Comparison of ENCODE assay signal across 8 mouse cellular contexts in the genomic region with DNA sequence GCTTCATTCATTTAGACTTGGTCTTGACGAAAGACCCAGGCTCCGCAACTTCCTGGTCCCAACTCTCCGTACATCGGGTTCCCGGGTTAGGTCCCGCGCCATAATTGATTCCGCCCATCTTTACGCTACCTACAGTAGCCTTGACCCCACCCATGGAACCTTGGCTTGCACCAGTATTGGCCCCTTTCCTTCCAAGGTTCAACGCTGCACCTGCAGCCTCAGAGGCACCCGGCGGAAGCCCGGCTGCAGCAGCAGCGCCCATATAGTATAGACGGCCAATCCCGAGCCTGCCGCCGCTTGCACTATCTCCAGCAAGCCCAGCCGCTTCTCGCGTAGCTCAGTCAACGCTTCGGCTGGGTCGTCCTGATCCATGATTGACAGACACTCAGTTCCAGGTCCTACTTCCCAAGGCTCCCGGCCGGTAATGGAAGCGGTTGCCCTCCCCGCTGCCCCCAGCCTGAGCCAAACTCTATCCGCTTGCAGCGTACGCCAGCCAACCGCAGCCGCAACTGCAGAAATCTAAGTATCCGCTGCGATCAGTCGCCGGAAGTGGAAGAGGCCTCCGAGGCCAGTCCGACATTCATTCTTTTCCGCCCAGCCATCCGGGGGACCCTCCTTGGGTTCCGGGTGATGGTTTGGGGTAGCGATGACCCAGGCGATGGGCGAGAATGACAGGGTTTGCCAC. TPM values are rescaled to one million over a fixed set of nuclear protein-coding genes. Genes with fewer than 3 reads are reported as not detected.
DNase-seq lines count a peak whose midpoint lies in the region; ATAC-seq and TF ChIP-seq lines count a peak whose summit lies in the region.

No protein-coding gene starts in this region.

- no peaks in the 10 kb centered on the region for H3K9me3 ChIP-seq in CH12.LX (replicated peaks; ENCODE audit: low read length)
- H3K9me3 ChIP-seq in forebrain, embryonic 11.5 days (ENCODE audit: control insufficient read depth, low read length) = no peaks in the 10 kb centered on the region
- no peaks in the 10 kb centered on the region for H3K9me3 ChIP-seq in heart, embryonic 16.5 days (replicated peaks; ENCODE audit: control insufficient read depth, low read length)
- H3K9me3 ChIP-seq in liver, postnatal 0 days (ENCODE audit: low read length) = no peaks in the 10 kb centered on the region
- no peaks in the 10 kb centered on the region for H3K9me3 ChIP-seq in neural tube, embryonic 13.5 days

- DNase-seq in CH12.LX (ENCODE audit: extremely low read depth) = peak; percentile 84
- peak; percentile 85 for DNase-seq in c-Kit-positive CD71-positive TER-119-positive erythroid progenitor cells, embryonic 14.5 days (ENCODE audit: low spot score)
- DNase-seq in forebrain, embryonic 11.5 days (ENCODE audit: low spot score) = peak; percentile 91
- DNase-seq in kidney, postnatal 25 days = peak; percentile 83 to 89
- DNase-seq in liver, postnatal 0 days = peak; percentile 88
- peak; percentile 83 for DNase-seq in telencephalon, adult 2 months (ENCODE audit: low read depth, low spot score)

- TF ChIP-seq CTCF in CH12.LX (conservative IDR thresholded peaks at IDR 0.05 in 1 of 2, IDR thresholded peaks at IDR 0.05 in 1 of 2; ENCODE audit: low read depth in 2 of 2, low read length in 2 of 2) = no peak
- no peak for TF ChIP-seq CTCF in liver, postnatal 0 days (IDR thresholded peaks at IDR 0.05; ENCODE audit: low read depth)

- dilution Hi-C loops in CH12.LX (cut with MboI; ENCODE audit: extremely low pct_ligation_motif_present, extremely low pct_unique_long_range_greater_than_20kb, low sequenced_read_pairs) = no loop called here

- under 1% methylated on average over 45 of the region's 45 CpGs for whole genome bisulfite sequencing in forebrain, embryonic 11.5 days
- under 1% methylated on average over 45 of the region's 45 CpGs for WGBS in heart, embryonic 16.5 days
- WGBS in liver, postnatal 0 days (ENCODE audit: insufficient replicate concordance) = 0% methylated on average over 45 of the region's 45 CpGs
- WGBS in neural tube, embryonic 13.5 days = under 1% methylated on average over 45 of the region's 45 CpGs

- H3K79me2 ChIP-seq in CH12.LX (replicated peaks; ENCODE audit: control insufficient read depth, extremely low read depth, insufficient read depth, poor library complexity, severe bottlenecking) = 0 out of 2 replicates have a peak, but pooled peaks cover 3% of the 10 kb centered on the region

- H3K36me3 ChIP-seq in CH12.LX (replicated peaks in 1 of 2; ENCODE audit: control insufficient read depth in 1 of 2, insufficient read depth in 1 of 2, low read length in 1 of 2) = peaks cover 17 to 44% of the 10 kb centered on the region in 2 experiments
- H3K36me3 ChIP-seq in forebrain, embryonic 11.5 days (ENCODE audit: control insufficient read depth, insufficient read depth, low read length) = no peaks in the 10 kb centered on the region; the same call in none of the 2 replicates
- H3K36me3 ChIP-seq in heart, embryonic 16.5 days (ENCODE audit: control insufficient read depth, insufficient read depth) = no peaks in the 10 kb centered on the region
- peaks cover 4% of the 10 kb centered on the region; the same call in 1 of the 2 replicates for H3K36me3 ChIP-seq in liver, postnatal 0 days (replicated peaks; ENCODE audit: insufficient read depth, low read length)
- H3K36me3 ChIP-seq in neural tube, embryonic 13.5 days = peaks cover 28% of the 10 kb centered on the region

- peak overlapping the region; percentile 67 for H3K27ac ChIP-seq in CH12.LX (ENCODE audit: insufficient read depth, low read depth)
- H3K27ac ChIP-seq in forebrain, embryonic 11.5 days (ENCODE audit: low read depth, low read length) = peak overlapping the region; percentile 94
- peak overlapping the region; percentile 95 for H3K27ac ChIP-seq in heart, embryonic 16.5 days (ENCODE audit: low read length)
- H3K27ac ChIP-seq in liver, postnatal 0 days (ENCODE audit: low read depth) = peak overlapping the region; percentile 88
- peak overlapping the region; percentile 92 for H3K27ac ChIP-seq in neural tube, embryonic 13.5 days (replicated peaks)

- H3K27me3 ChIP-seq in CH12.LX (replicated peaks) = no peaks in the 10 kb centered on the region
- no peaks in the 10 kb centered on the region for H3K27me3 ChIP-seq in forebrain, embryonic 11.5 days (ENCODE audit: control insufficient read depth, insufficient read depth, low read length)
- no peaks in the 10 kb centered on the region for H3K27me3 ChIP-seq in heart, embryonic 16.5 days (ENCODE audit: control insufficient read depth, insufficient read depth, low read length)
- no peaks in the 10 kb centered on the region for H3K27me3 ChIP-seq in liver, postnatal 0 days (ENCODE audit: insufficient read depth, low read length)
- no peaks in the 10 kb centered on the region for H3K27me3 ChIP-seq in neural tube, embryonic 13.5 days

- peak; percentile 49 for ATAC-seq in forebrain, embryonic 11.5 days (replicated peaks; ENCODE audit: low FRiP score)
- peak; percentile 59 for ATAC-seq in heart, embryonic 16.5 days (replicated peaks; ENCODE audit: extremely low read depth, insufficient read depth, low FRiP score)
- peak; percentile 85 for ATAC-seq in liver, postnatal 0 days
- ATAC-seq in neural tube, embryonic 13.5 days (ENCODE audit: low read depth) = peak; percentile 41

- H3K4me1 ChIP-seq in CH12.LX (ENCODE audit: control insufficient read depth in 1 of 2, insufficient read depth in 2 of 2) = peaks cover 14 to 29% of the 10 kb centered on the region in 2 experiments
- peaks cover 37% of the 10 kb centered on the region for H3K4me1 ChIP-seq in forebrain, embryonic 11.5 days (replicated peaks; ENCODE audit: control insufficient read depth, insufficient read depth, low read length)
- peaks cover 27% of the 10 kb centered on the region for H3K4me1 ChIP-seq in heart, embryonic 16.5 days (ENCODE audit: control insufficient read depth, insufficient read depth, low read length)
- H3K4me1 ChIP-seq in liver, postnatal 0 days (ENCODE audit: insufficient read depth) = peaks cover 24% of the 10 kb centered on the region
- peaks cover 61% of the 10 kb centered on the region for H3K4me1 ChIP-seq in neural tube, embryonic 13.5 days (replicated peaks)

- peak overlapping the region; percentile 67 to 83 (median 76) for H3K4me3 ChIP-seq in CH12.LX (replicated peaks in 1 of 3; ENCODE audit: low read depth in 2 of 3, low read length in 2 of 3, poor library complexity in 1 of 3)
- H3K4me3 ChIP-seq in forebrain, embryonic 11.5 days (ENCODE audit: low read depth, low read length) = peak overlapping the region; percentile 75
- peak overlapping the region; percentile 91 for H3K4me3 ChIP-seq in heart, embryonic 16.5 days (ENCODE audit: low read length)
- peak overlapping the region; percentile 79 for H3K4me3 ChIP-seq in liver, postnatal 0 days (ENCODE audit: low read depth, low read length)
- H3K4me3 ChIP-seq in neural tube, embryonic 13.5 days = peak overlapping the region; percentile 84

- in situ Hi-C loops in CH12.LX (cut with MboI; ENCODE audit: low pct_ligation_motif_present, low pct_unique_long_range_greater_than_20kb, low sequenced_read_pairs) = loop anchor here (10.0 kb wide), 1 partner anchor 57 kb away; a partner anchor contains a TSS

- H3K9ac ChIP-seq in CH12.LX (ENCODE audit: insufficient read depth, low read depth) = peak overlapping the region; percentile 42
- peak overlapping the region; percentile 90 for H3K9ac ChIP-seq in forebrain, embryonic 11.5 days (ENCODE audit: low read length)
- peak overlapping the region; percentile 91 for H3K9ac ChIP-seq in heart, embryonic 16.5 days (ENCODE audit: low read length)
- H3K9ac ChIP-seq in liver, postnatal 0 days (replicated peaks) = peak overlapping the region; percentile 77
- peak overlapping the region; percentile 86 for H3K9ac ChIP-seq in neural tube, embryonic 13.5 days

- peak; percentile 79 for TF ChIP-seq POLR2A in CH12.LX (IDR thresholded peaks at IDR 0.05; ENCODE audit: low read depth, low read length)

- peak overlapping the region; percentile 71; the same call in 1 of the 2 replicates for H3K4me2 ChIP-seq in CH12.LX (ENCODE audit: insufficient read depth, low read depth, poor library complexity, severe bottlenecking)
- peak overlapping the region; percentile 93 for H3K4me2 ChIP-seq in forebrain, embryonic 11.5 days (ENCODE audit: low read depth, low read length, severe bottlenecking)
- peak overlapping the region; percentile 96 for H3K4me2 ChIP-seq in heart, embryonic 16.5 days (ENCODE audit: low read depth, low read length)
- peak overlapping the region; percentile 98 for H3K4me2 ChIP-seq in liver, postnatal 0 days (ENCODE audit: low read depth, low read length)
- H3K4me2 ChIP-seq in neural tube, embryonic 13.5 days = peak overlapping the region; percentile 92

- no peak for TF ChIP-seq EP300 in CH12.LX (IDR thresholded peaks at IDR 0.05; ENCODE audit: low read length)
- TF ChIP-seq EP300 in liver, postnatal 0 days (IDR thresholded peaks at IDR 0.05; ENCODE audit: low read depth) = 0 out of 2 replicates have a peak, but pooled peaks have one; percentile 12

- no peak for TF ChIP-seq RAD21 in CH12.LX (IDR thresholded peaks at IDR 0.05; ENCODE audit: low read depth, low read length)

RNA-seq across cellular contexts. Expression of a gene that starts 0.7 kb away (rescaled TPM):
- 55.0 and 68.3 TPM in 2 replicates for total RNA-seq in CH12.LX (2012; rRNA removed)
- 21.9 and 25.5 TPM in 2 replicates for total RNA-seq in CH12.LX (2014; rRNA removed)
- polyA plus RNA-seq in CH12.LX (2012; ENCODE audit: insufficient read length, low read depth) = 25.5 and 27.8 TPM in 2 replicates
- polyA plus RNA-seq in forebrain, embryonic 11.5 days (2014; fragmentation: Nextera tagmentation; extraction: Ambion mirVana) = 69.0 and 71.0 TPM in 2 replicates
- polyA plus RNA-seq in heart, embryonic 16.5 days (2015; fragmentation: Nextera tagmentation; extraction: Ambion mirVana) = 65.1 and 68.9 TPM in 2 replicates
- 51.5 and 51.6 TPM in 2 replicates for polyA plus RNA-seq in liver, postnatal 0 days (2015; fragmentation: Nextera tagmentation; extraction: Ambion mirVana)
- polyA plus RNA-seq in neural tube, embryonic 13.5 days (2015; fragmentation: Nextera tagmentation; extraction: Ambion mirVana) = 70.5 and 73.6 TPM in 2 replicates

RNA-seq across cellular contexts. Expression of a gene that starts 3.5 kb away (rescaled TPM):
- not detected in 2 replicates for total RNA-seq in CH12.LX (2012; rRNA removed)
- not detected in 2 replicates for total RNA-seq in CH12.LX (2014; rRNA removed)
- polyA plus RNA-seq in CH12.LX (2012; ENCODE audit: insufficient read length, low read depth) = not detected in 2 replicates
- not detected in 2 replicates for polyA plus RNA-seq in forebrain, embryonic 11.5 days (2014; fragmentation: Nextera tagmentation; extraction: Ambion mirVana)
- 0.26 and 0.54 TPM in 2 replicates for polyA plus RNA-seq in heart, embryonic 16.5 days (2015; fragmentation: Nextera tagmentation; extraction: Ambion mirVana)
- not detected in 2 replicates for polyA plus RNA-seq in liver, postnatal 0 days (2015; fragmentation: Nextera tagmentation; extraction: Ambion mirVana)
- 0.66 and 1.9 TPM in 2 replicates for polyA plus RNA-seq in neural tube, embryonic 13.5 days (2015; fragmentation: Nextera tagmentation; extraction: Ambion mirVana)

RNA-seq across cellular contexts. Expression of a gene that starts 5.0 kb away (rescaled TPM):
- total RNA-seq in CH12.LX (2012; rRNA removed) (49.8 and 50.1 TPM in 2 replicates), CH12.LX (2014; rRNA removed) (18.1 and 23.7 TPM in 2 replicates)
- 16.9 and 17.7 TPM in 2 replicates for polyA plus RNA-seq in CH12.LX (2012; ENCODE audit: insufficient read length, low read depth)
- 20.3 and 23.3 TPM in 2 replicates for polyA plus RNA-seq in forebrain, embryonic 11.5 days (2014; fragmentation: Nextera tagmentation; extraction: Ambion mirVana)
- 25.6 and 26.9 TPM in 2 replicates for polyA plus RNA-seq in heart, embryonic 16.5 days (2015; fragmentation: Nextera tagmentation; extraction: Ambion mirVana)
- polyA plus RNA-seq in liver, postnatal 0 days (2015; fragmentation: Nextera tagmentation; extraction: Ambion mirVana) = 11.9 TPM in 2 replicates
- polyA plus RNA-seq in neural tube, embryonic 13.5 days (2015; fragmentation: Nextera tagmentation; extraction: Ambion mirVana) = 46.7 and 58.7 TPM in 2 replicates

RNA-seq across cellular contexts. Expression of a gene that starts 5.6 kb away (rescaled TPM):
- total RNA-seq in CH12.LX (2012; rRNA removed) (0.13 and 0.25 TPM in 2 replicates), CH12.LX (2014; rRNA removed) (0.13 TPM in 1 of 2 replicates, not detected in the other)
- 0.40 and 0.49 TPM in 2 replicates for polyA plus RNA-seq in CH12.LX (2012; ENCODE audit: insufficient read length, low read depth)
- polyA plus RNA-seq in forebrain, embryonic 11.5 days (2014; fragmentation: Nextera tagmentation; extraction: Ambion mirVana) = 0.25 and 0.47 TPM in 2 replicates
- polyA plus RNA-seq in heart, embryonic 16.5 days (2015; fragmentation: Nextera tagmentation; extraction: Ambion mirVana) = 0.53 and 0.80 TPM in 2 replicates
- not detected in 2 replicates for polyA plus RNA-seq in liver, postnatal 0 days (2015; fragmentation: Nextera tagmentation; extraction: Ambion mirVana)
- polyA plus RNA-seq in neural tube, embryonic 13.5 days (2015; fragmentation: Nextera tagmentation; extraction: Ambion mirVana) = 0.33 and 0.39 TPM in 2 replicates

RNA-seq across cellular contexts. Expression of a gene that starts 6.5 kb away (rescaled TPM):
- 14.5 and 16.0 TPM in 2 replicates for total RNA-seq in CH12.LX (2012; rRNA removed)
- total RNA-seq in CH12.LX (2014; rRNA removed) = 7.3 and 7.4 TPM in 2 replicates
- polyA plus RNA-seq in CH12.LX (2012; ENCODE audit: insufficient read length, low read depth) = 7.4 and 7.8 TPM in 2 replicates
- 75.0 and 76.1 TPM in 2 replicates for polyA plus RNA-seq in forebrain, embryonic 11.5 days (2014; fragmentation: Nextera tagmentation; extraction: Ambion mirVana)
- polyA plus RNA-seq in heart, embryonic 16.5 days (2015; fragmentation: Nextera tagmentation; extraction: Ambion mirVana) = 51.4 and 55.2 TPM in 2 replicates
- polyA plus RNA-seq in liver, postnatal 0 days (2015; fragmentation: Nextera tagmentation; extraction: Ambion mirVana) = 8.3 and 9.4 TPM in 2 replicates
- 101 and 107 TPM in 2 replicates for polyA plus RNA-seq in neural tube, embryonic 13.5 days (2015; fragmentation: Nextera tagmentation; extraction: Ambion mirVana)

Comparison
In these comparisons a context has a peak if more than half of its experiments do, and no peak if none do; other contexts are left out.
1. Peak in every context shown above with its lines: DNase-seq, ATAC-seq, H3K4me3 ChIP-seq and H3K27ac ChIP-seq.